Mouse (Mus musculus) MEL (cell line): Measurements from ENCODE around the gene Picalm.

Experiments
- CHD2 ChIP-seq: IDR thresholded peaks from 2 replicates; pipeline ENCODE4 v1.6.1; 2011; ENCODE audit warnings: low read length, improper control_type of control experiment
- GATA1 ChIP-seq: IDR thresholded peaks from 2 replicates; pipeline ENCODE4 v1.6.1; 2011; ENCODE audit warnings: low read depth, low read length, improper control_type of control experiment
- ZNF384 ChIP-seq: IDR thresholded peaks from 2 replicates; pipeline ENCODE4 v1.6.1; 2012; ENCODE audit warnings: low read depth, mild to moderate bottlenecking, inconsistent platforms, low read length, improper control_type of control experiment

- no peak for TF ChIP-seq ZNF384
- TF ChIP-seq CHD2: no peak
- TF ChIP-seq GATA1: no peak
Observed at GRCm38 (mm10) chr7:90210947-90211346, 80.9 kb downstream of the Picalm start.
